Mouse (Mus musculus) lung, embryonic 14.5 days (tissue): ENCODE results near the gene Bag6. TPM values are rescaled to one million over a fixed set of nuclear protein-coding genes. Genes with fewer than 3 reads are reported as not detected.

Experiments
- ATAC-seq: fragments of 200-750 bp; cut with Nextera tagmentation; 2 replicates; pipeline ENCODE4 v1.8.0; 2017; ENCODE audit warnings: mild to moderate bottlenecking, moderate TSS enrichment, moderate library complexity; ENCODE audit not compliant: insufficient read depth
- DNase-seq: peaks from one replicate; pipeline ENCODE4 v3.0.0-alpha.2; 2015
- H3K27ac ChIP-seq: fragments of 300-500 bp; sonication (generic); 2 replicates; pipeline ENCODE4 v1.5.1; 2014; ENCODE audit warnings: low read depth, mild to moderate bottlenecking, moderate library complexity
- H3K27me3 ChIP-seq: fragments of 300-500 bp; sonication (generic); 2 replicates; pipeline ENCODE4 v1.6.1; 2014; ENCODE audit warnings: low read length, control low read depth; ENCODE audit not compliant: insufficient read depth
- H3K36me3 ChIP-seq: fragments of 300-500 bp; sonication (generic); 2 replicates; pipeline ENCODE4 v1.6.1; 2014; ENCODE audit warnings: control low read depth; ENCODE audit not compliant: insufficient read depth
- H3K4me1 ChIP-seq: fragments of 300-500 bp; sonication (generic); 2 replicates; pipeline ENCODE4 v1.6.1; 2014; ENCODE audit warnings: antibody characterized with exemption, control low read depth; ENCODE audit not compliant: insufficient read depth
- H3K4me2 ChIP-seq: fragments of 300-500 bp; sonication (generic); 2 replicates; pipeline ENCODE4 v1.6.1; 2014; ENCODE audit warnings: mild to moderate bottlenecking
- H3K4me3 ChIP-seq: fragments of 300-500 bp; sonication (generic); 2 replicates; pipeline ENCODE4 v1.5.1; 2014; ENCODE audit warnings: low read depth, low read length
- H3K9ac ChIP-seq: fragments of 300-500 bp; sonication (generic); 2 replicates; pipeline ENCODE4 v1.6.1; 2014
- H3K9me3 ChIP-seq: fragments of 300-500 bp; sonication (generic); 2 replicates; pipeline ENCODE4 v1.6.1; 2016; ENCODE audit warnings: low read depth, low read length, control low read depth
- CTCF ChIP-seq: IDR thresholded peaks from 2 replicates; pipeline ENCODE4 v1.5.1; 2016; ENCODE audit warnings: antibody characterized with exemption, low read depth
- WGBS: fragments of 180-500 bp; shearing (Covaris S2); extraction: QIAGEN DNeasy Blood & Tissue Kit; methylation state at CpG from one replicate; pipeline ENCODE4 v1.1.7; 2014; 5-methylcytosine and 5-hydroxymethylcytosine counted together
- polyA plus RNA-seq: library from polyadenylated mRNA; unstranded; fragments of >200 nt; fragmentation: Nextera tagmentation; extraction: Ambion mirVana; gene quantifications from 2 replicates; pipeline ENCODE4 v1.2.1, GENCODE M21; 2014

Gene Bag6
- polyA plus RNA-seq, 1 experiment from 2014 or later: 69.1 TPM

GRCm38 (mm10) chr17:35167794-35168193 lies 32.8 kb downstream of the Bag6 start:
- Histone ChIP-seq H3K4me2 (no peak overlapping the region), H3K27ac (no peak overlapping the region), H3K9me3 (no peaks in the 10 kb centered on the region), H3K9ac (no peak overlapping the region), H3K4me1 (peaks cover 9% of the 10 kb centered on the region; the same call in 1 of the 2 replicates), H3K36me3 (0 out of 2 replicates have a peak, but pooled peaks cover 2% of the 10 kb centered on the region), H3K4me3 (no peak overlapping the region), H3K27me3 (no peaks in the 10 kb centered on the region)
- no peak for DNase-seq
- no peak for TF ChIP-seq CTCF
- 78% methylated on average over 7 of the region's 7 CpGs for WGBS
- ATAC-seq: no peak

GRCm38 (mm10) chr17:35168541-35169207 lies 33.7 kb downstream of the Bag6 start:
- Histone ChIP-seq H3K9me3 (no peaks in the 10 kb centered on the region), H3K4me1 (peaks cover 7% of the 10 kb centered on the region; the same call in 1 of the 2 replicates), H3K27ac (no peak overlapping the region), H3K4me3 (no peak overlapping the region), H3K27me3 (no peaks in the 10 kb centered on the region), H3K9ac (no peak overlapping the region), H3K36me3 (no peaks in the 10 kb centered on the region), H3K4me2 (no peak overlapping the region)
- WGBS: 10% methylated on average over 4 of the region's 4 CpGs
- TF ChIP-seq CTCF: peak; percentile 74
- DNase-seq (peak; percentile 92), ATAC-seq (no peak)

GRCm38 (mm10) chr17:35172445-35173234 lies 37.7 kb downstream of the Bag6 start:
- ATAC-seq: no peak

DNA sequence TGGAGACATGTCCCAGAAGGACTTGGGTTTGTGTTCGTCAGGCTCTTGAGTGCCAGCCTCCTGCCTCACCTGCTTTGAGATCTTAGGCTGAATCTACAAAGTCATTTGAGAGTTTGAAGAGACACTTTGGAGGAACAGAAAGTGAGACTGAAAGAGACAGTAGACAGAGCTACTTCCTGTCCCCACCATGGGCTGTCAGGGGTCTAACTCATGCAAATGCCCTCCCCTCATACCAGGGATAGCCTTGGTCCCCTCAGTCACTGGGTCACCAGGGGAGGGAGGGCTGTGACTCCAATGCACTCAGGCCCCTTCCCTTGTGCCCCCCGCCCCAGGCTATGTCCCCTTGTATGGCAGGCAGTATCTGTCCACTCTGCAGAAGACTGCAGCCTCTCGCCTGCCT lies 38.4 kb downstream of the Bag6 start:
- Histone ChIP-seq H3K4me3 (no peak overlapping the region), H3K9ac (no peak overlapping the region), H3K36me3 (no peaks in the 10 kb centered on the region), H3K27ac (no peak overlapping the region), H3K4me1 (no peaks in the 10 kb centered on the region), H3K9me3 (no peaks in the 10 kb centered on the region), H3K4me2 (no peak overlapping the region), H3K27me3 (no peaks in the 10 kb centered on the region)
- 67% methylated on average over 3 of the region's 3 CpGs for WGBS
- DNase-seq (no peak), ATAC-seq (no peak)
- no peak for TF ChIP-seq CTCF

More at GRCm38 (mm10) chr17:35172445-35173234, 37.7 kb downstream of the Bag6 start:
- Histone ChIP-seq H3K4me2 (no peak overlapping the region), H3K4me1 (no peaks in the 10 kb centered on the region), H3K9me3 (no peaks in the 10 kb centered on the region), H3K9ac (no peak overlapping the region; the same call in 1 of the 2 replicates), H3K27ac (no peak overlapping the region), H3K27me3 (no peaks in the 10 kb centered on the region), H3K36me3 (no peaks in the 10 kb centered on the region), H3K4me3 (no peak overlapping the region)
- no peak for TF ChIP-seq CTCF
- 55% methylated on average over 11 of the region's 11 CpGs for WGBS
- no peak for DNase-seq

GRCm38 (mm10) chr17:35174201-35174977 lies 39.4 kb downstream of the Bag6 start:
- H3K36me3 ChIP-seq: no peaks in the 10 kb centered on the region
- TF ChIP-seq CTCF: no peak
- no peak overlapping the region for H3K4me2 ChIP-seq
- no peak overlapping the region for H3K9ac ChIP-seq
- no peak overlapping the region for H3K4me3 ChIP-seq
- ATAC-seq: no peak
- no peaks in the 10 kb centered on the region for H3K27me3 ChIP-seq
- no peaks in the 10 kb centered on the region for H3K9me3 ChIP-seq
- DNase-seq: no peak
- WGBS: 54% methylated on average over 8 of the region's 8 CpGs
- no peaks in the 10 kb centered on the region for H3K4me1 ChIP-seq
- H3K27ac ChIP-seq: no peak overlapping the region

DNA sequence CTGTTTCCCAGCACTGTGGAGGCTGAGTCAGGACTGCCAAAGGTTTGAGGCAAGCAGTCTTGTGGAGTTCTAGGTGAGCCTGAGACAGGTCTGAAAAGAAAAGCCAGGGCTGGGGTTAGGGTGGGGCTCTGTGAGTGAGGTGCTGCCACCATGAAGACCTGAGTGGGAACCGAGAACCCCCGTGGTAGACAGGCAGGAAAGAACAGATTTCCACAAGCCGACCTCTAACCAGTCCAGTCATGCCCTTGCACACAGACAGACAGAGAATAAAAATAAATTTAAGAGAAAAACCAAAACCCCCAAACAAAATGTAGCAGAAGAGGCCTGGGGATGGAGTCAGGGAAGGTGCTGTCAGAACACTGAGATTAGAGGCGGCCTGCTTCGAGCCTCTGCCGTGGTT lies 40.4 kb downstream of the Bag6 start:
- H3K27ac ChIP-seq: no peak overlapping the region
- WGBS: 75% methylated on average over 6 of the region's 6 CpGs
- no peak overlapping the region for H3K4me3 ChIP-seq
- no peaks in the 10 kb centered on the region for H3K4me1 ChIP-seq
- no peak for DNase-seq
- no peaks in the 10 kb centered on the region for H3K27me3 ChIP-seq
- no peak overlapping the region for H3K4me2 ChIP-seq
- no peak for TF ChIP-seq CTCF
- H3K9me3 ChIP-seq: no peaks in the 10 kb centered on the region
- H3K9ac ChIP-seq: no peak overlapping the region
- no peak for ATAC-seq
- H3K36me3 ChIP-seq: no peaks in the 10 kb centered on the region

DNA sequence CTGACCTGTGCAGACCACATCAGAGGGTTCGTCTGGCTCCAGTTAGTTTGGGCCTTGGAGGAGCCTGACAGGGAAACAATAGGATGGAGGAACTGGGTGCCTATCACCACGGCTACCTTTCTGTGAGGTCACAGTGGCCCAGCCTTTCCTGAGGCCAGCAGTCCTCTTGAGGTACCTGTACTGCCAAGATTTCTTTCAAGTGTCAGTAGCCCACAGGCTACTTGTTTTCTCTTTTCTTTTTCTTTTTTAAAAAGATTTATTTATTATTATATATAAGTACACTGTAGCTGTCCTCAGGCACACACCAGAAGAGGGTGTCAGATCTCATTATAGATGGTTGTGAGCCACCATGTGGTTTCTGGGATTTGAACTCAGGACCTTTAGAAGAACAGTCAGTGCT lies 41.0 kb downstream of the Bag6 start, which contains the start of gene Aif1:
Gene Aif1, minus strand, starts transcription at position 101 of the 400 bp plus-strand sequence.
- H3K4me1 ChIP-seq: no peaks in the 10 kb centered on the region
- H3K27me3 ChIP-seq: no peaks in the 10 kb centered on the region
- no peaks in the 10 kb centered on the region for H3K36me3 ChIP-seq
- no peak for ATAC-seq
- no peak for DNase-seq
- H3K9me3 ChIP-seq: no peaks in the 10 kb centered on the region
- no peak for TF ChIP-seq CTCF
- no peak within 1 kb of the TSS for H3K4me2 ChIP-seq
- no peak within 1 kb of the TSS for H3K9ac ChIP-seq
- no peak within 1 kb of the TSS for H3K4me3 ChIP-seq
- 63% methylated on average over 2 of the region's 2 CpGs for WGBS
- H3K27ac ChIP-seq: no peak within 1 kb of the TSS
